Mouse (Mus musculus) heart, postnatal 36 days (tissue): ENCODE data around the gene Ap1s2. TPM values are rescaled to one million over a fixed set of nuclear protein-coding genes. Genes with fewer than 3 reads are reported as not detected.

Experiments
- DNase-seq, 2 experiments: peaks; one replicate each; pipeline ENCODE4 v3.0.0; 2021 to 2022
- intact Hi-C: fragments of 180-260 bp; cut with DNase I; formaldehyde crosslinking; loops from one replicate; pipeline ENCODE4 v1.15.1; 2025
- total RNA-seq, 2 experiments: library from RNA; stranded (reverse); gene quantifications; 2 replicates each; pipeline ENCODE4 v1.2.3; 2021

The Ap1s2 gene
- total RNA-seq = 10 to 100 TPM; 20.9 to 22.3 TPM

DNA sequence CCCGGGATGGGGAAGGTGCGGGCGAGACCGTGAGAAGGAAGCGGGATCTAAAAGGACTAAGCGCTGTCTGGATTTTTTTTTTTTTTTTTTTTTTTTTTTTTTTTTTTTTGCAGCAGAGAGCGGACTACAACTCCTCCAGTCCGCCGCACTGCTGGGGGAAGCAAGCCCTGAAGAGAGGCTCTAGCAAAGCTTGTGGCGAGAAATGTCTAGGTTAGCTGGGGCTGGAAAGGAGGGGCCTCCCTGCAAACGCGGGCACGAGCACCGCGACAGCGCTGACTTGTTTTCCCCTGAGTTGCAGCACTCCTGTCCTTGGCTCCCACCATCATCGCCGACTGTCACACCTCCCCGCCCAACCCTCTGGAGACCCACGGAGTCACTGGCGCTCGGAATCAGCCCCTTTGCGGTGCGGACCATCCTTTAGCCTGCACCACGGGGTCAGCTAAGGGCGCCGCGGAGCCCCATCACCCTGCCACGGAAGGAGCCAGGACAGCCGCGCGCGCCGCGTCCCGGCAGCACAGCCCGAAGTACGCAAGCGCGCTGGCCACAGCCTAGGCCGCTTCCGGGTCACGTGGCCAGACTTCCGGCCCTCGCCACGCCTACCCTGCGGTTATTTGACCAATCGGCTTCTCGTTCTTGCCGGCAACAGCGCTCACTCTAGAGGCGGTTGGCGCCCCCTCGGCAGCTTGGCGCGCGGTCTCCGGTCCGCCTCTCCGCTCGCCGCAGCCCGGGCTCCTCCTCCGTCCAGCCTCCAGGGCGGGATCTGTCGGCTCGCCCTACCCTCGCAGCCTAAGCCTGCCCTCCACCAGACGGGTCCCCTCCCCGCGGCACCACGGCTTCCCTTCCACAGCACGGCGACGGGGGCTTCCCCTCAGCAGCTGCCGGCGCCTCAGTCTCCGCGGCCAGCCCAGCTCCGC is at the start of gene Ap1s2:
TSS of gene Ap1s2 (plus strand) at position 681 of the 914 bp plus-strand sequence.
- peak; percentile 89 to 91 for DNase-seq
- intact Hi-C loops = loop anchor here (2.0 to 5.0 kb wide), 3 partner anchors 50 to 169 kb away; partner anchors contain the start of genes Siah1b and Zrsr2

DNA sequence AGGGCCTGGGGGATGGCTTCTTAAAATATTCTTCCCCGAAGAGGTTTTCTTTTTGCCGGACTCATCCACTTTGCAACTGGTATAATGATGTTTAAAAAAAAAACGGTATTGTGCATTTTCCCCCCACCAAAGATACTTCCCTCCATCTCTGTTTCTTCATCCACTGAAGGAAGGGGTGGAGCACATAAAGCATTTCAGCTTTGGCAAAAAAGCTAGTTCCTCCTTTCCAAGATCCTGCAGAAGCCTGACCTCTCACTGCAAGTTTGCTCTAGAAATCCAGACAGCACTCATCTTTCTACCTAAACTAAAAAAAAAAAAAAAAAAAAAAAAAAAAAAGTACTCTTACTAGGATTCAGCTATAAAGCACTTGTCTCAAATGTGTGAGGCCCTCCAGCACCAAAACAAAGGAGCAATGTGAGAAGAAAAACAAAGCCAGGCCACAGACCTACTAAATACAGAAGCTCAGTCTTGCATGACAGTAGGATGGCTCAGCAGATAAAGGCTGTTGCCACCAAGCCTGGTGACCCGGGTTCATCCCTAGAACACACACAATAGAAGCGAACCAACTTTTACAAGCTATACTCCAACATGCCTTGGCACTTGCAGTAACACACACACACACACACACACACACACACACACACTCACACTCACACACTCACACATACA is 41.0 kb upstream of the Ap1s2 start:
- DNase-seq = no peak
- intact Hi-C loops = no loop called here

DNA sequence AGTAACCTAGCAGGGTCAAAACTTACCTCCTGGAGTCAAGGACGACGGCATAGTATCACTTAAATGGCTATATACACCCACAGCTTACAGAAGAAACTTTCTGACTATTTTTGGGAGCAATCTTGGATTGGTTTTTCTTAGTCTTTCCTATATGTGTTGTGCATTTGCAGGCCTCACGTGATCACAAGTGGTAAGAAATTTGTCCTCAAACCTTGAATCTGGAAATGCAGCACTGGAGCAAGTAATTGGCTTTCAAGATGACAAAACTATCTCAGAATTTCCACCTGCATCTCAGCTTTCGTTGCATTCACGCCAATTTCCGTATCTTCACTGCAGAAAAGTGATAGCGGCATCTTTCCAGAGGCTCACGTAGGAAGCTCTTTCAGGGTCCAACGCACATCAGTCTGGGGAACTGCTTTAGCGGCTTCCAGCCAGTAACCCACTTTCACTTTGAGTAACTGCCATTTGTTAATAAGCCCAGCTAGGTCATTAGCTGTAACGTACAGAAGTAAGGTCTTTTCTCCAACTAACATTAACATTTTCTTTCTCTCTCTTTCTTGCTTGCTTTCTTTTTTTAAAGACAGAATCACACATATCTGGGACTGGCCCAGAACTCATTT is 40.0 kb upstream of the Ap1s2 start:
- DNase-seq = no peak
- intact Hi-C loops = no loop called here

- DNase-seq = no peak
- intact Hi-C loops = no loop called here
Measured at GRCm38 (mm10) chrX:163875932-163876331, 32.9 kb upstream of the Ap1s2 start.

GRCm38 (mm10) chrX:163876636-163877035 is 32.2 kb upstream of the Ap1s2 start:
- DNase-seq = no peak
- intact Hi-C loops = no loop called here

- intact Hi-C loops = no loop called here
- DNase-seq = no peak
Measured at GRCm38 (mm10) chrX:163879039-163879438, 29.8 kb upstream of the Ap1s2 start.

GRCm38 (mm10) chrX:163879461-163879860 is 29.4 kb upstream of the Ap1s2 start:
- intact Hi-C loops = no loop called here
- DNase-seq = peak; percentile 5 to 17

GRCm38 (mm10) chrX:163885539-163885981 is 23.3 kb upstream of the Ap1s2 start:
- no peak for DNase-seq
- intact Hi-C loops = no loop called here

GRCm38 (mm10) chrX:163897354-163897753 is 11.5 kb upstream of the Ap1s2 start:
- intact Hi-C loops = no loop called here

DNA sequence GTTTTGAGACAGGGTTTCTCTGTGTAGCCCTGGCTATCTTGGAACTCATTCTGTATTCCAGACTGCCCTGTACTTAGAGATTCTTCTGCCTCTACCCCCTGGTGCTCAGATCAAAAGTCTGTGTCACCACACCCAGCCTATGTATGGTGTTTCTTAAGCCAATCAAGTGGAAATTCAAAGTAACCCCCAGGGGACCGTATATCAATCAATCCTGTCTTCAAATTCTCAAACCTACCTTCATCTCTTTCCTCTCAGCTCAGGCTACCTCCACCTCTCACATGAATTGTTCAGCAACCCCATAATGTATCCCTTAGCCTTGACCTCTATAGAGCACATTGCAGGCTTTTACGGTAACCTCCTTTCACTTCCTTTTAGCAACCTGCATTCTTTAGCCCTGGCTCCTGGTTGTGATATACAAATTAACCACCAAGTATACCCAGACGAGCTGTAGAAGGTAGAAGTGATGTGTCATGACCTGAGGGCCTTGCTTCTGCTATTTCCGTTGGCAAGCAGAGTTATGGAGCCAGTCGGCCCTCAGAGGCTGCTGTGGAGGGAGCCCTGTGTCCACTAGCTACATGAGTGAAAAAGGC is 9.3 kb upstream of the Ap1s2 start:
- DNase-seq = no peak
- intact Hi-C loops = no loop called here

More at GRCm38 (mm10) chrX:163897354-163897753, 11.5 kb upstream of the Ap1s2 start:
- no peak for DNase-seq

GRCm38 (mm10) chrX:163906861-163907260 is 2.0 kb upstream of the Ap1s2 start:
- no peak for DNase-seq
- intact Hi-C loops = loop anchor here (5.0 kb wide), 2 partner anchors 80 to 170 kb away; partner anchors contain the start of gene Siah1b

- intact Hi-C loops = loop anchor here (2.0 to 5.0 kb wide), 3 partner anchors 51 to 169 kb away; partner anchors contain the start of genes Siah1b and Zrsr2
- no peak for DNase-seq
Measured at GRCm38 (mm10) chrX:163908003-163908336, 847 bp upstream of the Ap1s2 start.

DNA sequence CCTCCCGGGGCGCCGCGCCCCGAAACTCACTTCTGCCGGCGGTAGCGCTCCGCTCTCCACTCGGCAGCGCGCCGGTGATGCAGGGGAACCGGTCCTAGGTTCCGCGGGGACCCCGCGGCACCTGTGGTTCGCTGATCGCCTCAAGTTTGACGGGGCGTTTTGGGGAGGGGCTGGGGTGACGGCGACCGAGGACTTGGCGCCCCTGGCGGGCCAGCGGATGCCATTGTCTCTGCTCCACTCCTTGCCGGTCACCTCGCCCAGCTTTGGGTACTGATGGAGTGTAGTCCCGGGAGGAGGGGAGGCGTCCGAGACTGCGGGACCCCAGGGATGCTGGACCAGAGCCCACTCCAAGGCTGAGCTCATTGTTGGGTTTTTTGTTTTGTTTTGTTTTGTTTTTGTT is 564 bp downstream of the Ap1s2 start:
- intact Hi-C loops = loop anchor here (2.0 to 5.0 kb wide), 3 partner anchors 49 to 168 kb away; partner anchors contain the start of genes Siah1b and Zrsr2

DNA sequence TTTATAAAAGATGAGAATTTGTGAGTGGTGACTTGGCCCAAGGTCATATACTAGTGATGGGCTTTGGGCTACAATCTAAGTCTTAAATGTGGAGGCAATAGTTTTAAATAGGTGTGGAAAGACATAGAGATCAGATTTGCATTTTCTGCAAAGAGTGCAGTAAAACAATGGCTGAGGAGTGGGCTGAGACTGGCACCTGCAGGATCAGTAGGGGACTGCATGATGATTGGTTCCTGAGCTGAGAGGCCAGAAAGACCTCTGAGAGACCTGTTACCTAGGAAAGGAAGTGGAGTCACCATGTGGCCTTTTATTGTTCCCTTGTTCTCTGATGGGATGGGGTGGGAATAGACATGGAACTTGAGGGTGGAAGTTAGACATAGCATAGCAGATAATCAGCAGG is 4.0 kb downstream of the Ap1s2 start:
- intact Hi-C loops = no loop called here
- peak in 1 of 2 experiments; percentile 3 for DNase-seq

More for the DNA sequence above, 564 bp downstream of the Ap1s2 start:
- peak in 1 of 2 experiments; percentile 39 for DNase-seq

- intact Hi-C loops = no loop called here
- no peak for DNase-seq
Measured at GRCm38 (mm10) chrX:163929550-163929949, 20.7 kb downstream of the Ap1s2 start.

GRCm38 (mm10) chrX:163934731-163935130 is 25.9 kb downstream of the Ap1s2 start:
- no peak for DNase-seq
- intact Hi-C loops = no loop called here

GRCm38 (mm10) chrX:163938587-163938986 is 29.8 kb downstream of the Ap1s2 start:
- intact Hi-C loops = no loop called here
- peak; percentile 32 to 35 for DNase-seq

DNA sequence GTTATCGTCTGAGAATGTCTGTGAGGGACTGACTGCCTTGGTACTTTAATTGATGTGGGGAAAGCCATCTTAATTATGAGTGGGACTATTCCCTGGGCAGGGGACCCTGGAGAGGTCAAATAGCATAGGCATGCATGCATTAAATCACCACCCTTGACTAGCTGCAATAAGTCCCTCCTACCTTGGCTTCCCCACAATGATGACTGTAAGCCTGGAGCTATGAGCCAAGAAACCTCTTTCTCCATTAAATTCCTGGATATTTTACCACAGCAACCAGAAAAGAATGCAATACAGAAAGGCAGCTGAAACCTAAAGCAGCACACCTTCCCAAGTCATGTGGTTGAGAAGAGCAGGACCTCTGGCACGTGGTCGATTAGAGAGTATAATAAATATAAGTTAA is 35.6 kb downstream of the Ap1s2 start:
- no peak for DNase-seq
- intact Hi-C loops = no loop called here

GRCm38 (mm10) chrX:163951618-163952017 is 42.8 kb downstream of the Ap1s2 start:
- no peak for DNase-seq
- intact Hi-C loops = loop anchor here (10.0 kb wide), 1 partner anchor 463 kb away; the partner anchor contains the start of gene Piga

DNA sequence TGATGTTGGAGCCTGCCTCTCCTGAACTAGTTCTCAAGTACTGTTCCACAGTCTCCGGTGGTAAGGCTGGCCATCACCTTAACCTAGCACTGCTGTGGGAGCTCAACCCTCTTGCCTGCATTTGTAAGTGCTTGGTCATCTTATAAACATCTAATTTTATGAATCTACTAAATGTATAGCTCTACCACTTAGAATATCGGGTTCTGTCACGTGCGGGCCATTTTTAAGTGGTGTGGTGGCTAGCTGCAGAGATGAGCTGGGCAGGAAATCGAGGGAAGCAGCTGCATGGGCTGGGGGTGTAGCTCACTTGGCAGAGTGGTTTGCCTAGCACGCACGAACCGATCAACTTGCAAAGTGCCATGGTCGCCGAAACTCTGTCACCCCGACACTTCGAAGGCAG is 48.6 kb downstream of the Ap1s2 start:
- no peak for DNase-seq
- intact Hi-C loops = loop anchor here (5.0 to 10.0 kb wide), 2 partner anchors 110 to 457 kb away; partner anchors contain the start of gene Piga
